Mouse (Mus musculus): ENCODE measurements around the gene Kti12.

Kti12 gene

GRCm38 (mm10) chr4:108847715-108848504 lies at the start of gene Kti12:
Gene Kti12, plus strand, starts transcription at chr4:108847785.
- in situ Hi-C loops (cut with MboI; ENCODE audit: unreplicated experiment in 2 of 2) = no loop called here

- in situ Hi-C loops (cut with MboI; ENCODE audit: unreplicated experiment in 2 of 2) = loop anchor here (5.0 to 25.0 kb wide), 5 partner anchors 69 to 461 kb away; partner anchors contain the start of gene Coa7 (in 1 of the 2)
These were observed 49.3 kb upstream of the Kti12 start for GRCm38 (mm10) chr4:108798083-108798830.

DNA sequence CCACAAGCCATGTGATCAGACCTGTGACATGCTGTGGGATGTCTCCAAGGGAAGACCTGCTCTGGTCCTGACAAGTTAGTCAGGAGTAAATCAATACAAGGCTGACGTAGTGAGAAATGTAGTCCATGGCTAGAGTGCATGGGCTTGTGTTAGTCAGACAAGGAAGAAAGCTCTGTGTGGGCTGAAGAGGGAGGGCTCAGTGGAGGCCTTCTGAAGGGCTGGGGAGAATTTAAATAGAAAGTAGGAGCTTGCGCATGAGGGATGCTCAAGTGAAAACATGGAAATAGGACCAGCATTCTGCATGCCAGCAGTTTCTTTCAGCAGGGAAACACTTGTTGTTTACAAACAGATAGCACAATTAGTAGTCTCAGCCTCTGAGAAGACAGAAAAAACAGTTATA lies 44.0 kb upstream of the Kti12 start:
- in situ Hi-C loops (cut with MboI; ENCODE audit: unreplicated experiment in 2 of 2) = loop anchor here in 1 of 2 experiments (5.0 kb wide), 1 partner anchor 174 kb away; no protein-coding TSS in a partner anchor

DNA sequence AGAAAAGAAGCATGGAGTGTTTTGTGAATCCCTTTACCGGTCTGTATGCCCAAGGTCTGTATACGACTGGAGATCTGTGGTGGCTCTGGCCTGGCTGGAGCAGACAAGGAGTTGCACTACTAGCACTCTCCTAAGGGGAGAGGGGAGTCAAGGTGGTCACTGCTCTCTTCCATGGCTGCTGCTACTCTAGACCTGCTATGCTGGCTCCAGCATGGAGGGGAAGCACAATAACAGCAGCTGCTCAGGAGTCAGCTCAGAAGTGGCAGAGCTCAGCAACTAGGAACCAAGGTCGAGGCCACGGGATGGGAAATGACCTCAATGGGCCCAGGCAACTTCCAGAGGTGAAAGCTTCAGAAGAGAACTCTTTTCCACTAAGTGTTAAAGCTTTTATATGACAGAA lies 36.4 kb upstream of the Kti12 start:
- in situ Hi-C loops (cut with MboI; ENCODE audit: unreplicated experiment in 2 of 2) = no loop called here

DNA sequence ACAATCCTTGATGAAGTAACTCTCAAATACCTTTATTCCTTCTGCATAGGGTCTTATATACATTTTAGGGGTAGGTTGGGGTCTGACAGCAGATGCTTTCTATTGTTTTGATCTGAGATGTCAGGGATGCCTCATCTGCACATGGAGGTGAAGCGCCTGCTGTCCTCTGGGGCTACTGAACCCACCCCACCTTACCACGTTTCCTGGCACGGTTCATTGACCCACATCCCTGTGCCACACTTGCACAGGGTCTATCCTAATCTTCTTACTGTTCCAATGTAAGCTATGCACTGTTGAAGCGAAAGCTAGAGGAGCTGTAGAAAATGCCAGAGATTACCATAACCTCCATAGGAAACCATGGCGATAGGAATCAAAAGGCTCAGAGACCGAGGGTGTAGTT lies 36.0 kb upstream of the Kti12 start:
- in situ Hi-C loops (cut with MboI; ENCODE audit: unreplicated experiment in 2 of 2) = no loop called here

DNA sequence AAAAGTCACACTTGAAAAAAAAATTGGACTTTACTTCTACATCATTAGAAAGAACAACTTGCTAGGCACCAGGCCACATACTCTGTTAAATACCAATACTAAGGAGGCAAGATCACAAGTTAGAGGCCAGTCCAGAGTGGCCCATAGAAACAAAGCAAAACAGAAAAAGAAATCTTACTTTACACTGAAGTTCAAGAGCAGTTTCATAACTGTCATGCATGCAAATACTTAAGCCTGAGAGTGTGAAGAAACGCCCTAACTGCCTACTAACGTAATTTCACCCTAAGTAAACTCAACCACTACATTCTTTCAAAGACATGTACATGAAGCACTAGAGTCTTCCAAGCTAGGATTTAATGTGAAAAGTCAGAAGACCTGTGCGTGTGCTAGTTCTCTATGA lies 21.9 kb upstream of the Kti12 start:
- in situ Hi-C loops (cut with MboI; ENCODE audit: unreplicated experiment in 2 of 2) = no loop called here

- in situ Hi-C loops (cut with MboI; ENCODE audit: unreplicated experiment in 2 of 2) = no loop called here
These were observed 21.5 kb upstream of the Kti12 start for GRCm38 (mm10) chr4:108826096-108826495.

DNA sequence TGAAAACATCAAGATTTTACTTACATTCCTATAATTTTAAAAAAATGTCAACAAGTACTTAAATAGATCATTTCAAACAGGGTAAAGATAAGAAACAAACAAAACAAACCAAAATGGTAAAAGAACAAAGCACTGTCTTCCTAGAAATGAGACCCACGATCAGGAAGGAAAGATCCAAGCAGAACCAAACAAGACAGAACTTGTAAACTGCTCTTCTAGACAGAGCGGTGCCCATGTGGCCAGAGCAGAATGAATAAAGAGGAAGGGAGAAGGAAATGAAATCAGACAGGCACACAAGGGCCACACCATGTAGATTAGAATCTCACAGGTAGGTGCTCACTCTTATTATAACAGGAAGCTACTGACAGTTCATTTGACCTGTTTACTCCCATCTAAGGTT lies 20.9 kb upstream of the Kti12 start:
- in situ Hi-C loops (cut with MboI; ENCODE audit: unreplicated experiment in 2 of 2) = no loop called here

- in situ Hi-C loops (cut with MboI; ENCODE audit: unreplicated experiment in 2 of 2) = no loop called here
These were observed 16.9 kb upstream of the Kti12 start for GRCm38 (mm10) chr4:108830698-108831097.

- in situ Hi-C loops (cut with MboI; ENCODE audit: unreplicated experiment in 2 of 2) = no loop called here
These were observed 14.4 kb upstream of the Kti12 start, which contains the start of gene Btf3l4 for GRCm38 (mm10) chr4:108832916-108833827. Gene Btf3l4, minus strand, starts transcription at chr4:108833614.

- in situ Hi-C loops (cut with MboI; ENCODE audit: unreplicated experiment in 2 of 2) = no loop called here
These were observed 13.8 kb upstream of the Kti12 start for GRCm38 (mm10) chr4:108833828-108834114.

DNA sequence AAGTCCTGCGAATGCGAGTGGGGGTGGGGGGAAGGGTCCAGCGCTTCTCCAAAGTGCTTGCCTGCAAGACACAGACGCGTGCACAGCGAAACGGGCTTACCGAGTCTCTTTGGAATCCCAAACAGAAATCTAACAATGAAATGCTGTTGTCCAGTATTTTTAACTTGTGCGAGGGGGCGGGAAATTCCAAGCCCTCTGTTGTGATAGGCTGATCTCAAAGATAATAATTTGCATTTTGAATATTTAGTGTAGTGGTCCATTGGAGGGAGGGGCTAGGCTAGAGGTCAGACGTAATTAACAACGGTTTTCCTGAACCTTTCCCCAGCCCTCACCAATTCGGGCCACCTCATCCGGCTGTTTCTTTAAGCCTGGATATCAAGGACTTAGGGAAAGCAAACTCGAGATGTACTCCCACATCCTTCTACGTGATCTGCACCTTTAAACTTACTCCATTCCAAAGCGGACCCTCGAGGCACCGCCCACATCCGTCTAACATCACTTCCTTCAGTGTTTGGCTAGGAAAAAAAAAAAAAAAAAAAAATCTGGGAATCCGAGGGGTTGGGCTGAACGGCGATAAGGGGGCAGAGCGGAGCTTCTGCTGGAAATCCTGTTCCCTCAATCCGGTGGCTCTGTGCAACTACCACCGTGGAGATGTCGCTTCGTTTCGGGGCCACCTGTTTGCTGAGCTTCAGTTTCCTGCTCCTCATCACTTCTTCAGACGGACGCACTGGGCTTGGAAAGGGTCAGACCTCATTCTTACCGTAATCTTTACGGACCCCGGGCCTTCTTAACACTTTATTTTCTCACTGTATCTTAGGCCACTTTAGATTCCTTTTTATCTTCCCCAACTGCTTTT lies 13.2 kb upstream of the Kti12 start, which contains the start of gene Txndc12:
Txndc12 (plus strand) TSS at position 487 of the 856 bp plus-strand sequence.
- in situ Hi-C loops (cut with MboI; ENCODE audit: unreplicated experiment in 2 of 2) = no loop called here

- in situ Hi-C loops (cut with MboI; ENCODE audit: unreplicated experiment in 2 of 2) = no loop called here
These were observed 12.6 kb upstream of the Kti12 start for GRCm38 (mm10) chr4:108834971-108835311.

DNA sequence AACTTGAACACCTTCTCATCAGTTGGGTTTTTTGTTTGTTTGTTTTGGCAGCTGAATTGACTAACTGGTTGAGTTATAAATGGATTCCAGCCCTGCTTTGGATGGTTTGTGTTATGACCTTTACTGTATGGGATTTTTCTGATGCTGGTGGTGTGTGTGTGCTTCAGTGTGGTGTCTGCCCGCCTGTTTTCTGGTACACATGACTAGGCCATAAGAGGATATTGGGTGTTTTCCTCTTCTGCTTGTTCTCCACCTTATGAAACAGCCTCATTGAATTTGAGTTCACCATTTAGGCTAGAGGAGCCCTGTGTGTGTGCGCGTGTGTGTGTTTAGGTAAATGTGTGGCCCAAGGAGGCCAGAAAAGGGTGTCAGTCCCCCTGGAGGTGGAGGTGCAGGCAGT lies 12.1 kb upstream of the Kti12 start:
- in situ Hi-C loops (cut with MboI; ENCODE audit: unreplicated experiment in 2 of 2) = no loop called here

DNA sequence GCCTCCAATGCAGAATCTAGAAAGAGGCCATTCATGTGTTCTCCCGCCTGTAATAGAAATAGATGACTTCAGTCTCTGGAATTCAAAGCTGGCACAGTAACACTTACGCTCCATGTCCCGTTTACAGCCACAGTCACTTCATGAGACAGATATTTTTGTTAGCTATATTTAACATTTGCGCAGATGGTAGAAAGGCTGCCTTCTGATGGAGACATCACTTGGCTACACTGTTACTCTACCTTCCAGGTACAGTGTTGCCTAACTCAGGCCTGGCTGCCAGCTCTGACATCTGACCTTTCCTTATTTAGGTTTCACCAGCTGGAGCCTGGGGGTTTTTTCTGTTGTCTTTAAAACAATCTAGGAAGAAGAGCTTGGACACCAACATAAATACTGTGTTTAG lies 9.6 kb upstream of the Kti12 start:
- in situ Hi-C loops (cut with MboI; ENCODE audit: unreplicated experiment in 2 of 2) = no loop called here

GRCm38 (mm10) chr4:108841920-108842578 lies 5.5 kb upstream of the Kti12 start:
- in situ Hi-C loops (cut with MboI; ENCODE audit: unreplicated experiment in 2 of 2) = no loop called here

GRCm38 (mm10) chr4:108843336-108843735 lies 4.2 kb upstream of the Kti12 start:
- in situ Hi-C loops (cut with MboI; ENCODE audit: unreplicated experiment in 2 of 2) = no loop called here

GRCm38 (mm10) chr4:108845824-108846569 lies 1.6 kb upstream of the Kti12 start:
- in situ Hi-C loops (cut with MboI; ENCODE audit: unreplicated experiment in 2 of 2) = no loop called here

- in situ Hi-C loops (cut with MboI; ENCODE audit: unreplicated experiment in 2 of 2) = no loop called here
These were observed 892 bp downstream of the Kti12 start, which contains the start of gene A730015C16Rik for GRCm38 (mm10) chr4:108848505-108848848. Gene A730015C16Rik, minus strand, starts transcription at chr4:108848619.

All from v-Abl transformed pro-B cells (cell line).